Mouse (Mus musculus) testis, adult 2 months (tissue): ENCODE data around the gene Cope.

Experiments
- CTCF ChIP-seq: fragments of 200-500 bp; IDR thresholded peaks from 2 replicates; pipeline ENCODE4 v1.5.1; 2012; ENCODE audit warnings: low read depth, mild to moderate bottlenecking, inconsistent platforms, low read length, moderate library complexity; ENCODE audit not compliant: control insufficient read depth, insufficient read depth, insufficient replicate concordance
- POLR2A ChIP-seq: fragments of 200-500 bp; IDR thresholded peaks from 2 replicates; pipeline ENCODE4 v1.6.1; 2012; ENCODE audit warnings: low read depth, mild to moderate bottlenecking, inconsistent platforms, low read length, moderate library complexity; ENCODE audit not compliant: control insufficient read depth

DNA sequence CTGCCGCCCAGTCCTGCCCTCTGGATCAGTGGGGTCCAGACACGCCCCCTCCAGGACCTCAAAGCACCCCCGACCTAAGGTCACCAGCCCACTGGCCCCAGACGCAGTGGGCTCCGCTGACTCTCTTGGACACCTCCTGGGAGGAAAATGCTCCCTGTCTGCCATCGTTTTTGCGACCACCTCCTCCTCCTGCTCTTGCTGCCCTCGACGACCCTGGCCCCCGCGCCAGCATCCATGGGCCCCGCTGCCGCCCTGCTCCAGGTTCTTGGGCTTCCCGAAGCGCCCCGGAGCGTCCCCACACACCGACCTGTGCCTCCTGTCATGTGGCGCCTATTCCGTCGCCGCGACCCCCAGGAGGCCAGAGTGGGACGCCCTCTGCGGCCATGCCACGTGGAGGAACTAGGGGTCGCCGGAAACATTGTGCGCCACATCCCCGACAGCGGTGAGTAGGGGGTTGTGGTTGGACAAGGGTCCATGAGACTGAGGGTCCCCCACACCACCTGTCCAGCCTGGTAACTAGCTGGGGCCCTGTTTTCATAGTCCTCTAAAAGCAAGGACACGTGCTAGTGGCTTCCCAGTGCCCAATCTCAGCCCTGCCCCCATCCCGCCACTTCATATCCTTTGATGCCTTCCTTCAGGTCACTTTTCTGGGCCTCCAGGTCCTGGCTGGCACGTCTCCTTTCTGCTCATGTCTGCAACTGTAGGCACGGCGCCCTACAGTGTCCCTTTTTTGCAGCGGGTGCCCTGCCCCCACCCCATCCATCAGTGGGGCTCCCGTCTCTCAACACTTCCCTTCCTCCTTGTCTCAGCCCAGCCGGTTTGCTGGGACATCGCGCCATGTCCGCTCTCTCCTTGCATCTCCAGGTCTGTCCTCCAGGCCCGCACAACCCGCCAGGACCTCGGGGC is 27.8 kb downstream of the Cope start:
- TF ChIP-seq CTCF (no peak; the same call in 1 of the 2 replicates), POLR2A (no peak)
